Mouse (Mus musculus): ENCODE results near the gene Mdfi. TPM values are rescaled to one million over a fixed set of nuclear protein-coding genes. Genes with fewer than 3 reads are reported as not detected.

Gene Mdfi
- polyA plus RNA-seq, 1 experiment from 2014 or later: 44.7 TPM

DNA sequence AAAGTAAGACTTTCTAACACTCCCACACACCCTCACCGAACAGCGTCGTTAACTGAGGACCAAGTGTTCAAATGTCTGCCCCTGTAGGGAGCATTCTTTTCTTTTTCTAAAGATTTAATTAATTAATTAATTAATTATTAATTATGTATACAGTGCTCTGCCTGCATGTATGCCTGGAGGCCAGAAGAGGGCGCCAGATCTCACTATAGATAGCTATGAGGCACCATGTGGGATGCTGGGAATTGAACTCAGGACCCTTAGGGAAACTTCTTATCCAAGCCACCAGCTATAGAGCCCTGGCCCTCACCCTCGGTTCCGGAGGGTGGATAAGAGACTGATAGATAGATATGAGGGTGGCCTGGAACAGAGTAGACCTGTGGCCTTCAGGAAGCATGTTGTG, 13.5 kb upstream of the Mdfi start:
- Histone ChIP-seq H3K9me3 (peaks cover 5% of the 10 kb centered on the region; the same call in 1 of the 2 replicates), H3K27ac (no peak overlapping the region), H3K9ac (replicated peaks) (no peak overlapping the region), H3K4me3 (replicated peaks) (no peak overlapping the region), H3K27me3 (no peaks in the 10 kb centered on the region; the same call in none of the 2 replicates), H3K4me2 (no peak overlapping the region), H3K36me3 (no peaks in the 10 kb centered on the region), H3K4me1 (replicated peaks) (peaks cover 9% of the 10 kb centered on the region)
- no peak for ATAC-seq (ENCODE audit: insufficient number of reproducible peaks, insufficient read depth, low FRiP score, low TSS enrichment, low read depth)
- WGBS: 85% methylated on average over 6 of the region's 6 CpGs

DNA sequence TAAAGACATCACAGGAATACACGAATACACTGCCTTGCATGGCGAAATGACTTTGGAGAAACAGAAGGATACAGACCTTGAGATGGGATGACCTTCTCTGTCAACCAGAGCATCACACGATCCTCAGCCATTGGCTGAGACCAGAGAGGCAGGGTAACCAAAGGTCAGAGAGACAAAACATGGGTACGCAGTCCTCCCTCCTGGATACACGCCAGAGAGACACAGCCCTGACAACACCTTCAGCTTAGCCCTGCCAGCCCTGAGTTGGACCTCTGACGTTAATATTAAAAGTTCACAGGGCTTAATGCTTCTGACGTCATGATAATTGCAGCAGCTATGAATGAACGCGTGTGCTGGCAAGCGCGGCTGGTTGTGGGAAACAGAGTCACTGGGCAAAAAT, 11.1 kb upstream of the Mdfi start:
- Histone ChIP-seq H3K27me3 (no peaks in the 10 kb centered on the region; the same call in 1 of the 2 replicates), H3K9me3 (peaks cover 5% of the 10 kb centered on the region; the same call in 1 of the 2 replicates), H3K4me1 (replicated peaks) (no peaks in the 10 kb centered on the region), H3K36me3 (no peaks in the 10 kb centered on the region), H3K27ac (no peak overlapping the region), H3K4me3 (replicated peaks) (no peak overlapping the region), H3K4me2 (no peak overlapping the region), H3K9ac (replicated peaks) (no peak overlapping the region)
- 82% methylated on average over 11 of the region's 11 CpGs for WGBS
- no peak for ATAC-seq (ENCODE audit: insufficient number of reproducible peaks, insufficient read depth, low FRiP score, low TSS enrichment, low read depth)

DNA sequence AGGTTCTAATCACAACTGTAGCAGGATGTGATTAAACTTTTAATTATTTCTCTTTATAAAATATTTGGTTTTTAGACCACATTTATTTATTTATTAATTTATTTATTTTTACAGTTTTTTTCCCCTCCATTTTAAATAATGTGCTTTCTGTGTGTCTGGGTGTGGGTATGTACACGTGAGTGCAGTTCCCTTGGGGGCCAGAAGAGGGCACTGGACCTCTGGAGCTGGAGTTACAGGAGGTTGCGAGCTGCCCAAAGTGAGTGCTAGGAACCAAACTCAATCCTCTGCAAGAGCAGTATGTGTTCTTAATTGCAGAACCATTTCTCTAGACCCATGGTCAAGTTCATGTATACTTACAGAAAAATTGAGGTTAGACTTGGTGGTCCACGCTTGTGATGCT, 9.0 kb upstream of the Mdfi start:
- no peak for ATAC-seq (ENCODE audit: insufficient number of reproducible peaks, insufficient read depth, low FRiP score, low TSS enrichment, low read depth)
- no peak overlapping the region for H3K4me2 ChIP-seq
- H3K9ac ChIP-seq (replicated peaks): no peak overlapping the region
- no peaks in the 10 kb centered on the region; the same call in 1 of the 2 replicates for H3K27me3 ChIP-seq
- H3K27ac ChIP-seq: no peak overlapping the region
- 92% methylated on average over 3 of the region's 3 CpGs for WGBS
- peaks cover 5% of the 10 kb centered on the region; the same call in 1 of the 2 replicates for H3K9me3 ChIP-seq
- no peaks in the 10 kb centered on the region for H3K4me1 ChIP-seq (replicated peaks)
- H3K36me3 ChIP-seq: no peaks in the 10 kb centered on the region
- no peak overlapping the region for H3K4me3 ChIP-seq (replicated peaks)

DNA sequence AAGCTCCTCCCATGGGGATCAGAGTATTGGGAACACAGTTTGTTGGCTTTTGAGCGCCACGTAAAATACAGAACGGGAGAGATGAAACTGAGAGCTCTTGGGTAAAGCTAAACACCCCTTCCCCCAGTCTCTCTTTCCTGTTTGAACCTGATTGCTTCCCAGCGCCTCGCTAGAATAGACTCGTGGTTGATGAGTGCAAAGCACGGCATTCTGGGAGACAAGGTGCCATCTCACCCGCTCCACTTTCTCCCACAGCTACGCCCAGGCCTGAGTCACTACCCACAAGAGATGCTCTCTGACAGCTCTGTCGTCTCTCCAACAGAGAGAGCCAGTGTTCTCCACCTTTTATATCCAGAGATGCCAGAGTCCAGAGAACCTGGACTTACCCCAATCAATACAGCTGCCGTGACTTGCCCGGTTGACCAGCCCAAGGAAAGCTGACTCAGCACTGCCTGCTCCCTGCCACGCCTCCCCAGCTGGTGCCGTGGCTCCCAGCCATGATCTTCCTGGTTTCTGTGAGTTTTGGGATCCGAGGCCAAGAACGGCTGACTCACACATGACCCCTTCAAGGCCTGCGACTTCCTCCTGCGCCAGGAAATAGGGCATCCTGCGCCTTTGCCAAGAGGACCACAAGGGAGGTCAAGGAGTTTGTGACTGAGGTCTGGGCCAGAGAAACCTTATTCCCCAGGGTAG, 7.6 kb upstream of the Mdfi start:
- no peak overlapping the region for H3K9ac ChIP-seq (replicated peaks)
- H3K4me3 ChIP-seq (replicated peaks): no peak overlapping the region
- no peaks in the 10 kb centered on the region; the same call in 1 of the 2 replicates for H3K27me3 ChIP-seq
- 74% methylated on average over 19 of the region's 19 CpGs for WGBS
- no peak for ATAC-seq (ENCODE audit: insufficient number of reproducible peaks, insufficient read depth, low FRiP score, low TSS enrichment, low read depth)
- peaks cover 7% of the 10 kb centered on the region for H3K4me1 ChIP-seq (replicated peaks)
- no peaks in the 10 kb centered on the region for H3K36me3 ChIP-seq
- H3K9me3 ChIP-seq: peaks cover 5% of the 10 kb centered on the region; the same call in 1 of the 2 replicates
- H3K27ac ChIP-seq: no peak overlapping the region
- H3K4me2 ChIP-seq: no peak overlapping the region

DNA sequence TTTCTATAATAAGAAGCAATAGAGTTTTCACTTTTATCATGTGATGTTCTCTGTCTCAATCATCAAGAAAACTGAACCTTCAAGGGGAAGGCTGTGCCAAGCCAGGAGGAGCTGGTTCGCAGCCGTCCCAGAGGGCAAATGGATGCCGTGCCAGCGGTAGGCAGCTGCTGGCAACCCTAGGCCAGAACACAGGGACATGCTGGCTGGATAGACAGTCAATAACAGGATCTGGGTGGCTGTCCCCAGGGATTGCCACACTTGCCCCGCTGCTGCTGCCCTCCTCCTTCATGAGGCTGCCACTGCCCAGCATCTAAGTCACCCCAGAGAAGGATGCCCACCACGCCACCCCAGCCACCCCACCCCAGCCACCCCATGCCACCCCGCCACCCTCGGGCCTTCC, 7.0 kb upstream of the Mdfi start:
- Histone ChIP-seq H3K9ac (replicated peaks) (no peak overlapping the region), H3K9me3 (peaks cover 5% of the 10 kb centered on the region; the same call in 1 of the 2 replicates), H3K4me1 (replicated peaks) (peaks cover 7% of the 10 kb centered on the region), H3K27me3 (no peaks in the 10 kb centered on the region; the same call in 1 of the 2 replicates), H3K4me2 (no peak overlapping the region), H3K27ac (no peak overlapping the region), H3K36me3 (no peaks in the 10 kb centered on the region), H3K4me3 (replicated peaks) (no peak overlapping the region)
- no peak for ATAC-seq (ENCODE audit: insufficient number of reproducible peaks, insufficient read depth, low FRiP score, low TSS enrichment, low read depth)
- 81% methylated on average over 8 of the region's 8 CpGs for WGBS

DNA sequence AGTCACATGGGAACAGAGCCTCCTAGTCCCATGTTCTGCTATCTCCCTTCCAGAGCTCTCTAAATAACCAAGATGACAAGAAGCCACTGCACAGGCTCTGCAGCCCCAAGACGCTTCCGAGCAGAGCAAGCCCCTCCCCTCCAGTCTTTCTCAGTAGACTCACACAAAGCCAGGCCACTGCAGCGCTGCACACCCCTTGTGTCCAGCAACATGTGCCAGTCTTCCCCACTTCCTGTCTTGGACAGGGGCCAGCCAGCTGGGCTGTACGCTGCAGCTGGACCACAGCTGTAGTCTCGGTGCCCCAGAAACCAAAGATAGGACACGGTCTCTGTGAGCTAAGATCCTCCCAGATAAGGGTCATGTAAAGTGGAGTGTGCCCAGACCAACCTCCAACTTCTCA, 3.3 kb upstream of the Mdfi start:
- Histone ChIP-seq H3K27ac (no peak overlapping the region), H3K36me3 (no peaks in the 10 kb centered on the region), H3K27me3 (peaks cover 26% of the 10 kb centered on the region), H3K4me1 (replicated peaks) (peaks cover 18% of the 10 kb centered on the region), H3K4me2 (no peak overlapping the region), H3K9ac (replicated peaks) (no peak overlapping the region), H3K9me3 (no peaks in the 10 kb centered on the region), H3K4me3 (replicated peaks) (no peak overlapping the region)
- no peak for ATAC-seq (ENCODE audit: insufficient number of reproducible peaks, insufficient read depth, low FRiP score, low TSS enrichment, low read depth)
- WGBS: 42% methylated on average over 6 of the region's 6 CpGs

DNA sequence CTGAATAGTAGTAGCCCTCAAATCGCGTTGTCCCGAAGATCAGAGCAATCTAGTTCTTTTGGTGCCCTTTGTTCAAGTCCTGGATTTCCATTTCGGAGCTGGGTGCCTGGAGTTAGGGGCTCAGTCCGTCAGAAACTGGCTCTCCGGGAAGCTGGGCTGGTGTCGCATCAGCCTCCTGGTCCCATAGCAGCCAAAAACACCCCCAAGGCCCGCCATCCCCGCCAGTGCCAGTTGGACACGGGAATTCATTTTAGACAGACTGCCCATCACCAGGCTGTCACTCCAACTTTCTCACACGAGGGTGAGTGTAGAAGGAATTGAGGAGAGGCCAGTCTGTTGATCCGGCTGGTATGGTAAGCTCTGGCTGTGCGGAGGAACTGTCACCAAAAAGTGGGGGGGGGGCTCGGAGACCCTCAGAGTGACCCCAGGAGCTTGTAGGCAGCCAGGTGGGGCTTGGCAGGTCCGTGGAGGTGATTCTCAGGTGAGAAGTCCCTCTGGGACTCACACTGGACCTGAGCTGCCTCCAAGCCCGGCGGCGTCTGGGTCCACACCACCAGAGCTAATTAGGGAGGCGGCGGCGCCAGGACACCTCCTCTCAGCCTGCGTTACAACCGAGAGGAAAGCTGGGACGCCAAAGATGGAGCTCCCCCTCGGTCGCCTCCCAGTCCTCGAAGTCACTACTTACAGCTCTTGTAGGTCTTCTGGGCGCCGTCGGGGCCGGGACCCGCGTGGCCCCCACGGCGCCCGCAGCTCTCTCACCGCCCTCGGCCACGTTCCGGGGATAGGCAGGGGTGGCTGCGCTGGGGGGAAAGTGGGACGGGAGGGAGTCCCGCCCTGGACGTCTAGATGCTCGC, 636 bp downstream of the Mdfi start:
- ATAC-seq (ENCODE audit: insufficient number of reproducible peaks, insufficient read depth, low FRiP score, low TSS enrichment, low read depth): no peak
- Histone ChIP-seq H3K9ac (replicated peaks) (peak overlapping the region; percentile 89), H3K9me3 (no peaks in the 10 kb centered on the region), H3K4me3 (replicated peaks) (peak overlapping the region; percentile 87), H3K27ac (peak overlapping the region; percentile 92), H3K4me2 (peak overlapping the region; percentile 88), H3K27me3 (peaks cover 26% of the 10 kb centered on the region), H3K4me1 (replicated peaks) (peaks cover 52% of the 10 kb centered on the region), H3K36me3 (peaks cover 18% of the 10 kb centered on the region)
- WGBS: 1% methylated on average over 45 of the region's 45 CpGs

DNA sequence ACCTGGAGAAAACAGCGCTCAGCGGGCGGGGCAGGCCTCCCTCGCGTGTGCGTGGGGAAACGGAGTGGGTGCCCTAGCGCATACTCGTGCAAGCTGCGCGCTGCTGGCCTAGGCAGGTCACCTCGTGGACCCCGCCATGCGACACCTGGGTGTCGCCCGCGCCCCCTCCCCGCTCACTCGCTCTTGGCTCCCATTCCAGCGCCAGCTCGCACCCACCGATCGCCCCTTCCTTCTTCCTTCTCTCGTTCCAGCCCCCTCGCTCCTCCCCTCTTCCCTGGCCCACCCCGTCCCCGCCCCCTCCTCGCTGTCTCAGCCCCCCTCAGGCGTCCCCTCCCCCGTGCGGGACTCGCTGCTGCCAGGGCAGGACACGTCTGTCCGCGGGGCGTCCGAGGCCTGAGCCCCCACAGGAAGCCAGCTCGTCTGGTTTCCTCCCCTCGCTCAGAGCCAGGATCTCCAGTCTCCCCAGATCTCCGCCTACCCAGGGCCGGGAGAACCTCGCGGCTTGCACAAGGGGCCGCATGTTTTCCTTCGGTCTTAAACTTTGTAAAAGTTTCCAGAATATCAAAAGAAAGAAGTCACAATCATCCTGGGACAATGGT, 1.4 kb downstream of the Mdfi start:
- WGBS: under 1% methylated on average over 41 of the region's 45 CpGs
- peak; percentile 60 for ATAC-seq (ENCODE audit: insufficient number of reproducible peaks, insufficient read depth, low FRiP score, low TSS enrichment, low read depth)
- Histone ChIP-seq H3K4me1 (replicated peaks) (peaks cover 59% of the 10 kb centered on the region), H3K36me3 (peaks cover 25% of the 10 kb centered on the region), H3K27ac (peak overlapping the region; percentile 92), H3K4me3 (replicated peaks) (peak overlapping the region; percentile 87), H3K27me3 (peaks cover 26% of the 10 kb centered on the region), H3K4me2 (peak overlapping the region; percentile 88), H3K9ac (replicated peaks) (peak overlapping the region; percentile 89), H3K9me3 (no peaks in the 10 kb centered on the region)

DNA sequence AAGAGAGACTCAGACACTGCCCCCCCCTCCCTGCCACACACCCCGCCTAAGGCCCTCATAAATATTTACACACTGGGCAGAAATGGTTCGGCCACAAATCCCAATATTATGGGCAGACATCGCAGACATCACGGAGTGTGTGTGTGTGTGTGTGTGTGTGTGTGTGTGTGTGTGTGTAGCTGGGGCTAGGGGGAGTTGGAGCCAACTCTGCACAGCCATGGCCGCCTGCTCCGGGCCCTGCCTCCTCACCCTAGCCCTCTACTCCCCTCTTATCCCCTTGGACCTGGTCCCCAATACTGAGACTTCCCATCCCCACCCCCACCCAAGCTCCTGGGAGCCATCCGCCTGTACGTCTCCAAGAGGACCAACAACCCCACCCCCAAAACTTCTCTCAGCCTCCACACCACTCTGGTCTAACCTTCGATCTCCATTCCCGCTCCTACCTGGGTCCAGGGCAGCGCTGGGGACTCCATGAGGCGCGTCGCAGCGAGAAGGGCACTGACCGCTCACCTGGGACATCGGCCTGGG, 1.9 kb downstream of the Mdfi start:
- Histone ChIP-seq H3K36me3 (peaks cover 31% of the 10 kb centered on the region), H3K4me1 (replicated peaks) (peaks cover 55% of the 10 kb centered on the region), H3K9me3 (no peaks in the 10 kb centered on the region), H3K27me3 (peaks cover 26% of the 10 kb centered on the region), H3K4me3 (replicated peaks) (peak overlapping the region; percentile 87), H3K4me2 (peak overlapping the region; percentile 88), H3K27ac (peak overlapping the region; percentile 92), H3K9ac (replicated peaks) (peak overlapping the region; percentile 89)
- WGBS: 2% methylated on average over 17 of the region's 17 CpGs
- ATAC-seq (ENCODE audit: insufficient number of reproducible peaks, insufficient read depth, low FRiP score, low TSS enrichment, low read depth): peak; percentile 71; the same call in 1 of the 2 replicates

DNA sequence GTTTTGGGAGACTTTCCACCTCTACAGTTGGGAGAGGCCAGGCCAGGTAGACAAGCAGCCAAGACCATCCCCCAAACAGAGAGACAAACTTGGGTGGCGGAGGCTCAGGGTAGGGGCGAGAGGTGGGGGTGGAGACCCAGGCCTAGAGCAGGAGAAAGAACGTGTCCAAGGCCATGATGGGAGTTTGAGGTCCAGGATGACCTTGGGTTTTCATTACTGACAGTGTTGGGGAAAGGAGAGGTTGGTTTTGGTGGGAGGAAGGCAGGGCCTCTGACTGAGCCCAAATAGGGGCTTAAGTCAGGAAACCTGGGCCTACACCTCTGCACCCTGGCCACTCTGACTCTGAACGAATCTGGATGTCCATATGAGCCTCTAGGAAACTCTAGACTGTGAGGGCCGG, 2.7 kb downstream of the Mdfi start:
- H3K27me3 ChIP-seq: peaks cover 26% of the 10 kb centered on the region
- peak overlapping the region; percentile 88 for H3K4me2 ChIP-seq
- peak overlapping the region; percentile 87 for H3K4me3 ChIP-seq (replicated peaks)
- peaks cover 5% of the 10 kb centered on the region; the same call in 1 of the 2 replicates for H3K9me3 ChIP-seq
- peaks cover 39% of the 10 kb centered on the region for H3K36me3 ChIP-seq
- H3K27ac ChIP-seq: peak overlapping the region; percentile 92
- H3K9ac ChIP-seq (replicated peaks): peak overlapping the region; percentile 89
- peaks cover 51% of the 10 kb centered on the region for H3K4me1 ChIP-seq (replicated peaks)
- WGBS: 33% methylated on average over 5 of the region's 5 CpGs
- ATAC-seq (ENCODE audit: insufficient number of reproducible peaks, insufficient read depth, low FRiP score, low TSS enrichment, low read depth): no peak

DNA sequence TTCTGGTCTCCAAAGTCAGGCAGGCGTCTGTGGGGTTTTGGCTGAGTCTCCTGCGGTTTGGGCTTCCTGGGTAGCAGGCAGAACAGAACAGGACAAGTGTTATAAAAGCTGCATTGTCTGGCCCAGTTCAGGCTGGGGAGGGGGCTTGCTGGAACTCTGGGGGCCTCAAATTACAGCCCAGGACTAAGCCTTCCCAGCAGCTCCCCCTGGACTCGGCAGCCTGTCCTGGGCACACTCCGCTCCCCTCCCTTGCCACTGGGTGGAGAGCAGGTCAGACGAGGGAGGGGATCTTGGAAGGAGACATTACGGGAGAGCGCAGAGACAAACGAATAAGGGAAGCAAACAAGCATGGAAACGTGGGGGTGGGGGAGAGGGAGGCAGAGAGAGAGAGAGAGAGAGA, 3.3 kb downstream of the Mdfi start:
- peak overlapping the region; percentile 89 for H3K9ac ChIP-seq (replicated peaks)
- 4% methylated on average over 9 of the region's 9 CpGs for WGBS
- H3K27ac ChIP-seq: peak overlapping the region; percentile 92
- H3K36me3 ChIP-seq: peaks cover 41% of the 10 kb centered on the region
- peaks cover 26% of the 10 kb centered on the region for H3K27me3 ChIP-seq
- peaks cover 51% of the 10 kb centered on the region for H3K4me1 ChIP-seq (replicated peaks)
- peaks cover 6% of the 10 kb centered on the region; the same call in 1 of the 2 replicates for H3K9me3 ChIP-seq
- H3K4me2 ChIP-seq: peak overlapping the region; percentile 88
- H3K4me3 ChIP-seq (replicated peaks): peak overlapping the region; percentile 87
- ATAC-seq (ENCODE audit: insufficient number of reproducible peaks, insufficient read depth, low FRiP score, low TSS enrichment, low read depth): peak; percentile 44; the same call in 1 of the 2 replicates
